Mouse (Mus musculus): ENCODE results near the gene Naga.
A peak's percentile ranks its signal among the peaks of the same experiment; 100 is the strongest.

Naga gene

DNA sequence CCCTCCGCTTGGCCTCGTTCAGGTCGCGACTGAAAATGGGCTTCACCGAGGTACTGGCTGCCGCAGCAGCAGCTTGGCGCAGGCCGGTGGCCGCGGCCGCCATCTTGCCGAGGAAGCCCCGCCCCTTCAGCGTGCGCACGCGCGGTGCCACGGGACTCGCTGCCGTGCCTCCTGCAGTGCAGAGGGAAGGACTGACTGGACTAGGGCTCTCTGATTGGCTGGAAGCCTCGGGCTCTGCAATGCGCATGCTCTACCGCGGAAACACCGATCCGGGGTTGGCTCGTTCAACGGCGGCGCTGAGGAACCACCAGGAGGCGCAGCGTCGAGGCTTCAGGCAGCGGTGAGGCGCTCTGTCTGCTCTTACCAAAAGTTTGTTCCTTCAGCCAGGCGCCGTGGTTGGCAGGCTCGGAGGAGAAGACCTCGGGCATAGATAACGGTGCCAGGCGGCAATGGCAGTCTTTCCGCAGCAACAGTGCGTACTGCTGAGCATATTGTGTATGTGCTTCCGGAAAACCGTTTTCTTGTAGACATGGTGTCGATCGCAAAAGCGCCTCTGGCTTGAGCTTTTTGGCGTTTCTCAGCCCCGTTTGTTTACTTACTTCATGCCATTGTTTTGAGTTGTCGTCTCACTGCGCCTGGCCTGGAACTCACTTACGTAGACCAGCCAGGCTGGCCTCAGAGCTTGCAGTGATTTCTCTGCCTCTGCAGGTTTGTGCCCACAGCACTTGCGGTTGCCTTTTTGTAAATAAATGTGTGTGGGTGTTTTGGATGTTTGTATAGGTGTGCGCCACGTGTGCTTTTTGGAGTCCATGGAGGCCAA is 15.6 kb upstream of the Naga start, which contains the start of gene Ndufa6:
Gene Ndufa6, minus strand, starts transcription at position 197 of the 820 bp plus-strand sequence.
- peak; percentile 92 for DNase-seq (ENCODE audit: extremely low read depth, low read depth)

DNA sequence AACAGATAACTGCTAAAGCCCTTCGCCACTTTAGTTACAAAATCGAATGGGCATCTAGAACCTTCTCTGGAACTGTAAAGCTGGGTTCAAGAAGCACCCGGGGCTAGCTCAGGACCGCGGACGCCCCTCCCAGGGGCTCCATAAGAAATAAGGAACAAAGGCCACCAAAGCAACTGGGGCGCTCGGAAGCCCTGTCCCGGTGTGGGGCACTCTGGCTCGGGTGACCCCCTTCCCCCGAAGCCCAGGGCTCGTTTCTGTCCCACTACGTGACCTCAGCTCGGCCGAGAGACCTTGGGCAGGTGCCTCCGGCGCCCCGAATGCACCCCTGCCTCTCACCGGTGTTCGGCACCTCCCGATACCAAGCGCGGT is 15.0 kb upstream of the Naga start:
- no peak for DNase-seq (ENCODE audit: extremely low read depth, low read depth)

DNA sequence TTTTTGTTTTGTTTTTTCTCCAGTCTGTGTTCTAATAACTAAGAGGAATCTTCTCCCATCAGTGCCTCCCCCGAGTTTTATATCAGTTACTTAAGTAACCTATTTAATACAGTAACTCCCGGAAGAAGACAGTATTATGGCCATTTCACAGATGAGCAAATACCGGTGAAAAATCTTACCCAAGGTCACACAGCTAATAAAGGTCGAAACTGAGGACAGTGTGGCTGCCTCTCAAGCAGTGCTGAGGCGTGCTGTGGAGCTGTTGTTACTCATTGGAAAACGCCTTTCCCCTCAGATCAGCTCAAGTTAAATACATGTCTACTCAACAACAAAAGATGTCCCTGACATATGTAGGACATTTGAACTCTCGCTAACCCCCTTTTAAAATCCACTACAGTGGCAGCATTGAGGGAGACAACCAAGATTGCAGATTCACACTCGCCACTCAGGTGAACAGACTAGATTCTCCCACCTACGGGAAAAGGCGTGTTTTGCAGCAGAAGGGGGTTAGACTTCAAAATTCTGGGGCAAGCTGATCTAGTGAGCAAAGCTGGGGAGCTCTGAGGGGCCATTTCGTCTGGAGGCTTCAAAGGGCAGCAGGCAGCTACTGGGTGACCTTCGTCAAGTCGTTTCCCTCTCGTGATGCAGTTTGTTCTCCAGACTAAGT is 14.5 kb upstream of the Naga start:
- no peak for DNase-seq (ENCODE audit: extremely low read depth, low read depth)

DNA sequence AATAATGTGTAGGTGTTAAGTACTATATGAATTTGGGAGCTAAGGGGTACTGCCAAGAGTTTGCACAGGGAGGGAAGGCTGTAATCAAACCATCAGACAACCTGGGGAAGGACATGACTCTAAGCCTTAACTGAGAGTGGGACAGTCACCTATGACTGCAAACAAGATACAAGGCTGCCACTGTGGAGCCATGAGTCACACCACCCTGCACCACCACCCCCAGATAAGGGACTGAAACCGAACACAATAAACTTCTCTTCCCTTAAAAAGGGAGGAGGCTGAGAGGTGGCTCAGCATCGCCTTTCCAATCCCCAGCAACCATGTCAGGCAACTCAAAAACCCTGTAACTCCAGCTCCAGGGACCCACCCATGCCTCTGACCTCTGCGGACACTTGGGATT is 12.8 kb upstream of the Naga start:
- DNase-seq (ENCODE audit: extremely low read depth, low read depth), result peak; percentile 60

DNA sequence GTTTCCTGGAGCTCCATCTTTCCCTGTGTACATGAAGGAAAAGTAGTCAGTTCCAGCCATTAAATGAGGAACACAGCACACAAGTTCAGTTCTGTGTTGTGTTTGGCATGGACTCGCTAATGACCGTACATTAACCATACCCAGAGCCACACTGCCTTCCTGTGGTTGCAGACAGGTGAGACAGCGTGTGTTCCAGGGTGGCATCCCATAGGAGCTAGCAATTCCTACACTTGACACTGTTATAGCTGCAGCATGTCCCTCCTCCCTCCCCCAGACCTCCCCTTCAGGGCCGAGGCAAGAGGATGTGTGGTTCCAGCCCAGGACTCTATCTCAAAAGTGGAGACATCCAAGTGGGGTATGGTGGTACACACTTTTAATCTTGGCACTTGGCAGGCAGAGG is 11.6 kb upstream of the Naga start:
- DNase-seq (ENCODE audit: extremely low read depth, low read depth), result no peak

DNA sequence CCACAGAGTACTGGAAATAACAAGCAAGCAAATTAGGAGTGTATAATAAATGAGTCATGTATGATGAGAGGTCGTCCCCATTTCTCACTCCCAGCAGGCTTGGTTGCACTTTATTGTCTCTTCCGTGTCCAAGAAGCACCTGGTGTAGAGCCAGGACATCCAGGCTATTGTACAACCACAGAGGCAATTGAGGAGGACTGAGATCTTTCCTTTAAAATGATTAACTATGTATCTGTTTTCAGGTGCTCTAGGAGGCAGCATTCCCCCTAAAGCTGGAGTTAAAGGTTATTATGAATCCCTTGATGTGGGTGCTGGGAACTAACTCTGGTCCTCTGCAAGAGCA is 10.2 kb upstream of the Naga start:
- no peak for DNase-seq (ENCODE audit: extremely low read depth, low read depth)

DNA sequence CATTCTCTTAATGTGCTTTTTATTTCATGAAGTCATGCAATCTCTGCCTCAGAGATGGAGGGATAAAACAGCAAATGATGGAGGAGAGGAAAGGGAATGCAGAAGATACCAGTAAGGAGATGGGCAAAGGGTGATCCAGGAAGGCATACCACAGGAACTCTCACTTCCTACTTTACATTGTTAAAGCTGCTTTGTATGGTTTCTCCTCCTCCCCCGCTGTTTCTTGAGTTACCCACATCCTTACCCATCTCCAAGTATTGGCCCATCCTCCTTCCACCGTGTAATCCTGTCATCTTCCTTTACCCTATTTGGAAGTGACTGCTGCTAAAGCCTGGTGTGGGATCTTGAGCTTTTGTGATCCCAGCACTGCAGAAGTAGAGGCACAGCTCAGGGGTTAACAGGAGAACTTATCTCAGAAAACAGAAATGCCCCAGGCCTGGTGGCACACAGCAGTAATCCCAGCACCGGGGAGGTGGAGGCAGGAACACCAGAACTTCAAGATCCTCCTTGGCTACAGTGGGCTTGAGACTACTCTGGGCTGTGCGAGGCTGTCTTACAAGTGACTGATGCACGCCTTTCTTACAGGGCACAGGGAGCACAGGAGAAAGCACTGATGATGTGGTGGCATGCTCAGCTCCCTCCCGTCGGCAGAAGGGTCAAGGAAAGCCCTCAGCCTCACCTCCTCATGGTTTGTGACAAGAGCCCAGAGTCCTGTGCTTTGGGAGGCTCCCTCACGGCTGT is 9.7 kb upstream of the Naga start:
- no peak for DNase-seq (ENCODE audit: extremely low read depth, low read depth)

DNA sequence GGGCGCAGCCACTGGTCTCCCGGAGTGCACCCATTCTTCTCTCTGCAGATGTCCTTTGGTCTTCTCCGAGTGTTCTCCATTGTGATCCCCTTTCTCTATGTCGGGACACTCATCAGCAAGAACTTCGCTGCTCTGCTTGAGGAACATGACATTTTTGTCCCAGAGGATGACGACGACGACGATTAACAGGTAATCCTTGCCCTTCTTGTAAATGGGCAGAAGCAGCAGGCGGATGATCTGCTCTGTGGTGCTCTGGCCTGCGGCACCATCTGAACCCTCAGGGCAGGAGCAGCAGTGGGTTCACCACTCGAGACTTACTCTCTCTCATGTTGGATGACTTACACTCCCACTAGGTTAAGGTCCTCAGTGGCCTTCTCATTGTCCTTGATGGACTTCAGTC is 9.1 kb upstream of the Naga start:
- DNase-seq (ENCODE audit: extremely low read depth, low read depth), result no peak

DNA sequence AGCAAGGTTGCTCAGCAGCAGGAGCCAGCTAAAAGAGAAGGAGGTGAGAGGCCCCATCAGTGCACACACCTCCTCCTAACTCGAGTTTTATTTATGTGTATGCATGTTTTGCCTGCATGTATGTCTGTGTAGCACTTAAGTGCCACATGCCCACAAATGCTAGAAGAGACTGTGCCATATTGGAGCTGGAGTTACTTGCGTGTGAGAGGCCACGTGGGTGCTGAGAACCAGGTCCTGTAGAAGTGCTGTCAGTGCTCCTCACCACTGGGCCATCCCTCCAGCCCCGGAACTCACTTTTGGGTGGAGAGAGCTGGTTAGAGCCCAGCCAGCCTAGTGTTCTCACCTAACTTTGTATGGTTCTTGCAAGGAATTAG is 8.6 kb upstream of the Naga start:
- DNase-seq (ENCODE audit: extremely low read depth, low read depth), result no peak

DNA sequence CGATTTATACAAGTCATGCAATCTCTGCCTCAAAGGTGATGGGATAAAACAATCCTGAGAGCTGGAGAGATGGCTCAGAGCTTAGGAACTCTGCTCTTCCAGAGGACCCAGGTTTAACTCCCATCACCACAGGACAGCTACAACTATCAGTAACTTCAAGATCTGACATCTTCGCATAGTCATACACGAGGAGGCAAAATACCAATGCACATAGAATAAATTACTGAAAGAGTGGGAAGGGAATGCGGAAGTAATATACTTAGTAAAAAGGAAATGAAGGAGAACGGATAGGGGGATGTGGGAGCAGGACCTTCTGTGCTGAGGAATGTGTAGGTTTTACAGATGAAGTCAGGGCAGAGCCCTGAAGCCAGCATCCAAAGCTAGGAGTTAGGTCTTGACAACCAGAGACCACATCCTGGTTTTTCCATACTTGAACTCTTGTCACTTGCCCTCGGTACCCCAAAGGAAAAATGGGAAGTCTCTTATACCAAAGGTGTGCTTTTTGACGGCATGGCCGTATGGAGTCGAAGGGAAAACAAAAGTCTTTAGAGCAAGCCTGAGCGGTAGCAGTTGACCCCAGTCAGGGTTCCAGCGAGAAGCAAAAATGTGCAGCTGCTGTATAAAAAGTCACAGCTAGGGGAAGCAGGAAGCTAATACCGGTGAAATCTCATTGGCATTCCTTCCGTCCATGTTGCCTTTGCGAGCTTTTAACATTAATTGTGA is 8.0 kb upstream of the Naga start:
- no peak for DNase-seq (ENCODE audit: extremely low read depth, low read depth)

DNA sequence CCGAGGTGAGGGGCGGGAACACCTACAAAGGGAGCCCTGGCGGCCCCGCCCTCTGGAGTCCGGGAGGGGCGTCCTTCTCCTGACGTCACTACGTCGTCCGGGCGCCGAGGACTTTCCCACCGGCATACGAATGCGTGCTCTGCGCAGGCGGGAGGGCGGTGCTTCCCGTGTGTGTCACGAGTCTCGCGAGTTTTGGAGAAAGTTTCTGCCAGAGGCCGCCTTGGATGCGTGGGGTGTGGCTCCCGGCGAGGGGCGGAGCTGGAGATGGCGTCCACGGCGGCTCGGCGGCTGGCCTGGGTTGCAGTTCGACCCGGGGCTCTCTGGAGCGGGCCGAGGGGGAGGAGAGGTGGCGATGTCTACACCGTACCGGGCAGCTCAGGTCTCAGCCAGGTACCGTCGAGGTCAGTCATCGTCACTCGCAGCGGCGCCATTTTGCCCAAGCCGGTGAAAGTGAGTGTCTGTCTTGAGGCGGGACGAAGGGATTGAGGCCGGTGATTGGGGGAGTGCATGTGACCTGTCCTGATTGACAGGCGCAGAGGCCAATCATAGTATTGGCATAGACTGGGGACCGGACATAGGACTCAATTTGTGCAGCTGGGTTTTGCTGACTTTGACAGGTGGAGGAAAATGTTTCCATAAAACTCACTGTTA is 7.2 kb upstream of the Naga start:
- DNase-seq (ENCODE audit: extremely low read depth, low read depth), result peak; percentile 95

DNA sequence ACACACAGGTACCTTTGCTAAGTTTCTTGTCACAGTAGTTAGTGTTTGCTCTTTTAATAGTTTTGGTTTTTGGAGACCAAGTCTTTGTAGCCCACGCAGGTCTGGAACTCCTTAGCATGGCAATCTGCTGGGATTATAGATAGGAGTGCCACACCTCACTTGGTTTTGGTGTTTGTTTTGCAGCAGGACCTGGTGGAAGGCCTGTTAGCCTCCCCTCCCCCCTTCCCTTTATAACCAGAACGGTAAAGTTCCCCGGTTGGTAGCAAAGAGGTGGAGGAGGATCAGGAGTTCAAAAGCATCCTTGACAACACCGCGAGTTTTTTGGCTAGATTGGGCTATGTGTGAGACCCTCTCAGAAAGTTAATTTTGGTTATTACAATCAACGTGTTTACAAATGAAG is 6.2 kb upstream of the Naga start:
- DNase-seq (ENCODE audit: extremely low read depth, low read depth), result no peak

DNA sequence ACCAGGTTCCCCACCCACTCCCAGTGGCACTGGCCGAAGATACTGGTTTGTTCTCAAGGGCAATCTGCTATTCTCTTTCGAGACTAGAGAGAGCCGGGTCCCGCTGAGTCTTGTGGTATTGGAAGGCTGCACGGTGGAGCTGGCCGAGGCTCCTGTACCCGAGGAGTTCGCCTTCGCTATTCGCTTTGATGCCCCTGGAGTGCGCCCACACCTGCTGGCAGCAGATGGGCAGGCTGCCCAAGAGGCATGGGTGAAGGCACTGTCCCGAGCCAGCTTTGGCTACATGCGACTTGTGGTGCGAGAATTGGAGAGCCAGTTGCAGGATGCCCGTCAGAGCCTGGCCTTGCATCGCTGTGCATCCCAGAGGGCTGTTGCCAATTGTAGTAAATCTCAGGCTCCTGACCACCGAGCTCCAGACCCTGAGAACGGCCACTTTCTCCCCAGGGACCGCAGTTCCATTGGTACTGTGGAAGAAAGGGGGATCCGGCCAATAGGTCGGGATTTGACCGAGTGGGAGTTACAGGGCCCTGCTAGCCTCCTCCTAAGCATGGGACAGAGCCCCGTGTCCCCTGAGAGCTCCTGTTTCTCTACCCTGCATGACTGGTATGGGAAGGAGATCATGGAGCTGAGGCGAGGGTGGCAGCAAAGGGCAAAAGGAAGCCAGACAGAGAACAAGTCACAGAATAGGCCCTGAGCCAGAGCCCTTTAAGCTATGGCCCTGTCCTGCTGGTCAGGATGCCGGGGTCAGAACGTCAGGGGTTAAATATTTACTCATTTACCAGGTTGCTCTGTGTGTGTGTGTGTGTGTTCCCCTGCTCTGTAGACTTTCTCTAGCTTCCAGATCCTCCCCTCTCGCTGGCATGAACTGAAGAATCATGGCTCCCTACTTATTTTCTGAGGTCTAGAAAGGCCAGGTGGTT is 4.9 kb upstream of the Naga start:
- DNase-seq (ENCODE audit: extremely low read depth, low read depth), result no peak

DNA sequence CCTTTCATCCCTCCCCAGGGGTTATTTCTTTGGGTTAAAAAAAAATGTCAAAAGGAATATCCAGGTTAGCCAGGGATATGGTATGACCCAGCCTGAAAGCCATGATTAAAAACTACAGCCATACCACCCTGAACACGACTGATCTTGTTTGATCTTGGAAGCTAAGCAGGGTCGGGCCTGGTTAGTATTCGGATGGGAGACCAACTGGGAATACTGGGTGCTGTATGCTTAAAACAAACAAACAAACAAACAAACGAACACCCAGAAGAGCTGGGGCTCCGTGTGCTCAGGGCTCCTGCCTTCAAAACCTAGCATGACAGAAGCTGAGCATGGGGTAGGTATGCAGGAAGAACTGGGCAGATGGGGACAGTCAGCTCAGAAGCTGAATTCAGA is 3.8 kb upstream of the Naga start:
- DNase-seq (ENCODE audit: extremely low read depth, low read depth), result no peak

DNA sequence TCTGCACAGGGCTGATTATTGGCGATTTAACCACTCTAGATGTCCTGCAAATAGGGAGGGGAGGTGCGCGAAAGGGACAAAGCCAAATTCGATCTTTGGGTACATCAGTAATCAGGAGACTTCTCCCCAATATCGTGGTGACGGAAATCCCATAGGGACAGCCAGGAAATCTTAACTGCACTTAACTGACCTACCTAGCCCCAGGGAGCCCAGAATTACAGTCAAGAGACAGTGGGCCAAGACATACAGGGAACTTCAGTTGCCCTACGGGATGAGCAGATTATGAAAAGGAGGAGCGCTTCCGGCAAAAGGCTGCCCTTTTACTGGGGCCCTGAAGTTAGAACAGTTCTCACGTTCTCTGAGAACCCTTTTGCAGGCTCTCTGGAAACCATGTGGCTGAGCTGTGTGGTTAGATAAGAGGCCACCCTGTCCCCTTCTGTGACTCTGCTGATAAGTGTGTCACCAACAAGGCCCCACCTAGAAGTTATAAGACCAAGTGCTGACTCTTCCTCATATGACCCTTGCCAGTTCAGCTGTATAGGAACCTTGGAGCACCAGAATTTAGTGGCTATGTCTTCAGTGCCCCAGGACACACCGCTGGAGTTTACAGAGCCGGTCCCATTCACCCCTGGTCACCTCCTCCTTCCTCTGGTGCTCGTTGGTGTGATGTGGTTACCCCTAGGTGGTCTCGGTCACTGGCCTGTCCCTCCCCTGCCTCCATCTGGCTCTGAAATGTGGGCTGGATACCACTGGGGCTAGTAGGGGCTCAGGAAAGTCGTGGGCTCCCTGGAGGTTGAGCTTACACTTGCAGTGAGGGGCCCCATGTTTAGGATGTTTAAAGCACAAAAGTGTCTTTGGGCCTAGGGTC is 3.2 kb upstream of the Naga start:
- DNase-seq (ENCODE audit: extremely low read depth, low read depth), result peak; percentile 100

DNA sequence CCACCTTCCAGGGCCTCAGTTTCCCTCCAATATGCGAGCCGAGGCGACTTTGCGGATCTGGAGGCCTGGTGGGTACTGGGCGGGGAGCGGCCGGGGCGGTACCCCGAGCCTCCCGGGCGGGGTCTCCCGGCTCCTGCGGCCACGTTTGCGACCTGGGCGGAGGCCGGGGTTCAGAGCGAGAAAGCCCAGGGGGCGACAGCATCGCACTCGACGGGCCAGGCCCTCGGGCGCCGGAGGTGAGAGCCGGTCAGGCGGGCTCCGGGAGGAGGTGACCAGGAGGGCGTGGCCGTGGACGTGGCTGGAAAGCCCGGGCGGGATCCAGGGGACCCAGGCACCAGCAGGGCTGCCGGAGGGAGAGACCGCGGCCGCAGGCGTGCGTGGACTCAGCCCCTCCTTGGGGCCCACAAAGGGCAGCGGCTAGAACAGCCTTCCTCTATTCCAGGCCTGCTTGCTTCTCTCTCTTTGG is 2.3 kb upstream of the Naga start:
- no peak for DNase-seq (ENCODE audit: extremely low read depth, low read depth)

DNA sequence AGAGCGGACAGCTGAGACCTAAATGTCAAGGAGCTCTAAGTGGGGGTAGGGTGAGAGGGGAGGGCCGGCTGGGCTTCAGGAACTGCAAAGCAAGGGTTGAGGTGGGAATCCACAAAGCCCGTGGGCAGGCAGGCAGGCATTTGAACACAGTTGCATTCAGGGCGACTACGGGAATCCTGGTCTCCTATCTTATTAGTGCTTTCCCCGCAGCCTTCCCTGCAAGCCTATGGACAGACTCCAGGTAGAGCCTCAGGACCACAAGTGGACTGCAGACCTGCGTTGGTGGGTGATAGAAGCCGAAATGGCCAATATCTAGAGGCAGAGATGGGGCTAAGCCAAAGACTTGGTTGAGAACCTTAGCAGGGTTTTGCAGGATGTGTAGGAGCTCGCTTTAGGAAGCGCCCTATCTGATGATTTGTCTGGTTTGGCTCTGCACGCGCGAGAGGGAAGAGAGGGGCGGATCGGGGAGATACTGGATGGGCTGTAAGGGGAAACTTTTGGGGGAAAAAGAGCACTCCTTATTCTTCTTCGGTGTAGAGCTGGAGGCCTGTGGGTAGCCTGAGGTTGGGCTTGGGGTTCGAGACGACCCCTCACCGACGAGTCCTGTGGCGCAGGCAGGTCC is 1.8 kb upstream of the Naga start:
- peak; percentile 66 for DNase-seq (ENCODE audit: extremely low read depth, low read depth)

DNA sequence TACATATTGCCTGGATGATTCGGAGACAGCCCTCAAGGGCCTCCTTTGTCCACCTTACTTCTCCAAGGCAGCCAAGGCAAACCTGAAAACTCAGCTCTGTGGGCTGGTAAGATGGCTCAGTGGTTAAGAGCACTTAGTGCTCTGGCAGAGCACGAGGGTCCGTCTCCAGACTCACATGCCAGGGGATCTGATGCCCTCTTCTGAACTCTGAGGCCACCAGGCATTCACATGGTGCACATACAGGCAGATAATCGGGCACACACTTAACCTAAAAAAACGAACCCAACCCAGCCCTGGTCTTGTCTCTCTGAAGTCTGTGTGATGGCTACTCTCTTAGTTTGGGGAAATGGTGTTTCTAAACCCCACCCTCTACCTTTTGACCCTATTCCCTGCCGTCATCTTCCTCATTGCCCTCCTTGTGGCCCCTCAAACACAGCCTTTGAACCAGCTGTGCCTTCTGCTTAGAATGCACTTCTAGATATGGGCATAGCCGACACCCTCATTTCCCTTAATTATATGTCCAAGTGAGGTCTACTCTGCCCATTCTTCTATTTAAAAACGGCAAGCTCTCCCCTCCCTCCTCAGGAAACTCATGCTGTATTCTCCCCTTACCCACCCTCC is 1.0 kb upstream of the Naga start:
- no peak for DNase-seq (ENCODE audit: extremely low read depth, low read depth)
